Mouse (Mus musculus) liver, embryonic 11.5 days (tissue): ENCODE measurements around the gene Gss. TPM values are rescaled to one million over a fixed set of nuclear protein-coding genes. Genes with fewer than 3 reads are reported as not detected.
A peak's percentile ranks its signal among the peaks of the same experiment; 100 is the strongest.
"Not testable (repeated sequence)": the region's sequence is repeated elsewhere in the genome, so short reads cannot be mapped to it uniquely, and the experiment has no call there.

Source experiments
- ATAC-seq: fragments of 200-750 bp; cut with Nextera tagmentation; replicated peaks from 2 replicates; pipeline ENCODE4 v1.8.0; 2017; ENCODE audit warnings: moderate number of reproducible peaks, mild to moderate bottlenecking, moderate TSS enrichment, moderate library complexity; ENCODE audit not compliant: low FRiP score
- DNase-seq: peaks from one replicate; pipeline ENCODE4 v3.0.0-alpha.2; 2017; ENCODE audit warnings: low spot score
- H3K27ac ChIP-seq: fragments of 300-500 bp; sonication (generic); 2 replicates; pipeline ENCODE4 v1.5.1; 2014; ENCODE audit warnings: mild to moderate bottlenecking, low read depth, low read length, control low read depth
- H3K27me3 ChIP-seq: fragments of 300-500 bp; sonication (generic); replicated peaks from 2 replicates; pipeline ENCODE4 v1.6.1; 2014; ENCODE audit warnings: low read length, mixed read lengths; ENCODE audit not compliant: control insufficient read depth, insufficient read depth
- H3K36me3 ChIP-seq: fragments of 300-500 bp; sonication (generic); 2 replicates; pipeline ENCODE4 v1.6.1; 2014; ENCODE audit warnings: mild to moderate bottlenecking, low read length, moderate library complexity, mixed read lengths; ENCODE audit not compliant: control insufficient read depth, insufficient read depth
- H3K4me1 ChIP-seq: fragments of 300-500 bp; sonication (generic); replicated peaks from 2 replicates; pipeline ENCODE4 v1.6.1; 2014; ENCODE audit warnings: low read length, mixed read lengths; ENCODE audit not compliant: control insufficient read depth, insufficient read depth
- H3K4me2 ChIP-seq: fragments of 300-500 bp; sonication (generic); 2 replicates; pipeline ENCODE4 v1.6.1; 2014; ENCODE audit warnings: mild to moderate bottlenecking, control low read depth, moderate library complexity
- H3K4me3 ChIP-seq: fragments of 300-500 bp; sonication (generic); 2 replicates; pipeline ENCODE4 v1.5.1; 2014; ENCODE audit warnings: low read depth, low read length, control low read depth
- H3K9ac ChIP-seq: fragments of 300-500 bp; sonication (generic); 2 replicates; pipeline ENCODE4 v1.6.1; 2014; ENCODE audit warnings: low read depth, low read length, control low read depth
- H3K9me3 ChIP-seq: fragments of 300-500 bp; sonication (generic); 2 replicates; pipeline ENCODE4 v1.6.1; 2016; ENCODE audit warnings: low read length, inconsistent platforms, mixed read lengths; ENCODE audit not compliant: control insufficient read depth
- WGBS: fragments of 180-500 bp; shearing (Covaris S2); extraction: QIAGEN DNeasy Blood & Tissue Kit; methylation state at CpG from one replicate; pipeline ENCODE4 v1.1.7; 2014; 5-methylcytosine and 5-hydroxymethylcytosine counted together
- polyA plus RNA-seq: library from polyadenylated mRNA; unstranded; fragments of >200 nt; fragmentation: Nextera tagmentation; extraction: Ambion mirVana; gene quantifications from 2 replicates; pipeline ENCODE4 v1.2.1, GENCODE M21; 2014

Gene Gss
- polyA plus RNA-seq, 1 experiment from 2014 or later: 60.5 TPM

- Histone ChIP-seq H3K27ac (peak overlapping the region; percentile 76; the same call in 1 of the 2 replicates), H3K4me3 (no peak overlapping the region), H3K4me1 (peaks cover 6% of the 10 kb centered on the region; the same call in 1 of the 2 replicates), H3K9me3 (no peaks in the 10 kb centered on the region), H3K36me3 (no peaks in the 10 kb centered on the region; the same call in 1 of the 2 replicates), H3K27me3 (no peaks in the 10 kb centered on the region), H3K4me2 (no peak overlapping the region), H3K9ac (no peak overlapping the region)
- no peak for DNase-seq
- ATAC-seq: no peak
Observed at GRCm38 (mm10) chr2:155552336-155552735, 40.3 kb downstream of the Gss start.

DNA sequence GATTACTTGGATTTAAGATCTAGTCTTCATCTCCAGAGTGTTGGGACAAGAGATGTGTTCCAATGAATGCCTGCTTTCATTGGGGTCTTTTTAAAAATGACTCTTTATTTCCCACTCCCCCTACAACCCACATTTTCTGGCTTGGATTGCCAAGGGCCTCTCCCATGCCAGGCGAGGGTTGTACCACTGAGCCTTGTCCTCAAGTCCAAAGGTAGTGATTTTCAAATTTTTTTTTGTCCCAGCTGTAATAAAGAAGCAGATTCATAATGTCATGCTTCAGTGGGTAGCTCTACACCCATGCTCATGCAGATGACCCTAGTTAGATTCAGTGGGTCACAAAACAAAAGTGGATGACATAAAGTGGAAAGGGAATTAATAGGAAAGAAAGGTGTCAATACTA lies 45.7 kb downstream of the Gss start:
- Histone ChIP-seq H3K9ac (no peak overlapping the region), H3K4me2 (no peak overlapping the region), H3K4me1 (no peaks in the 10 kb centered on the region), H3K27ac (no peak overlapping the region), H3K27me3 (no peaks in the 10 kb centered on the region), H3K4me3 (no peak overlapping the region), H3K36me3 (no peaks in the 10 kb centered on the region; the same call in 1 of the 2 replicates), H3K9me3 (no peaks in the 10 kb centered on the region)
- ATAC-seq (no peak), DNase-seq (no peak)
- 65% methylated on average over 1 of the region's 1 CpGs for WGBS

- Histone ChIP-seq H3K4me1 (no peaks in the 10 kb centered on the region), H3K36me3 (no peaks in the 10 kb centered on the region), H3K9me3 (no peaks in the 10 kb centered on the region), H3K4me3 (no peak overlapping the region), H3K4me2 (no peak overlapping the region), H3K27me3 (no peaks in the 10 kb centered on the region), H3K9ac (no peak overlapping the region), H3K27ac (no peak overlapping the region)
- 68% methylated on average over 6 of the region's 6 CpGs for WGBS
- DNase-seq: no peak
- ATAC-seq: no peak
Observed at GRCm38 (mm10) chr2:155540822-155541458, 51.7 kb downstream of the Gss start.

DNA sequence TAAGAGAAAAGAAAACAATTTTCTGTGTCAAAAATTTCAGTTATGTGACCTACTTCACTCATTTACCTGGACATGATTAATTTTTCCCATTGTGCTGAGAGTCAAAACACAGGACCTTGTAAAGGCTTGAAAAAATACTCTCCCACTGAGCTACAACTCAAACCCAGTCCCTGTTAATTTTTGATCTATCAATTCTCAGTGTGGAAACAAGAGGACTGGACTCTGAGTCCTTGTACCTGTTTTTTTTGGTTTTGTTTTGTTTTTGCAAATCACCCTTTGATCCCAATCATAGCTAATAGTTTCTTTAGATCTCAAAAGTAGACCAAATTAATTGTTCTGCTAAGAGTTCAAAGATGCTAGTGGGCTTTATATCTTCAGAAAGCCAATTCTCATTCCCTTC lies 52.9 kb downstream of the Gss start:
- H3K4me3 ChIP-seq: no peak overlapping the region
- DNase-seq (no peak), ATAC-seq (no peak)
- no peak overlapping the region for H3K4me2 ChIP-seq
- no peaks in the 10 kb centered on the region for H3K4me1 ChIP-seq
- H3K36me3 ChIP-seq: no peaks in the 10 kb centered on the region
- no peaks in the 10 kb centered on the region for H3K27me3 ChIP-seq
- no peak overlapping the region for H3K9ac ChIP-seq
- H3K9me3 ChIP-seq: no peaks in the 10 kb centered on the region
- H3K27ac ChIP-seq: no peak overlapping the region

DNA sequence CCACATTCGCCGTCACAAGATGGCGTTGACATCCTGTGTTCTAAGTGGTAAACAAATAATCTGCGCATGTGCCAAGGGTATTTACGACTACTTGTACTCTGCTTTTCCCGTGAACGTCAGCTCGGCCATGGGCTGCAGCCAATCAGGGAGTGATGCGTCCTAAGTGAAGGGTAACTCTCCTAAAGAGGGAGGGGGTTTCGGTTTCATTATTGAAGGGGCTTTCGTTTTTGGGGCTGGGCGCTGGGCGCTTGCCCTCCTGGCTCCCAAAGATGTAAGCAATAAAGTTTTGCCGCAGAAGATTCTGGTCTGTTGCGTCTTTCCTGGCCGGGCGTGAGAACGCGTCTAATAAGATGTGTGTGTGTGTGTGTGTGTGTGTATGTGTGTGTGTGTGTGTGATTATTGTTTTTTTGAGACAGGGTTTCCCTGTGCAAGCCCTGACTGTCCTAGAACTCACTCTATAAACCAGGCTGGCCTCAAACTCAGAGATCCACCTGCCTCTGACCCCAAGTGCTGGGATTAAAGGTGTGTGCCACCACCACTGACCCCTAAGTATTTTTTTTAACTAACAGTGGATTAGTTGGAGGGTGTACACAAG lies 54.0 kb downstream of the Gss start:
- not testable (repeated sequence) for H3K27me3 ChIP-seq, H3K27ac ChIP-seq, ATAC-seq, H3K9me3 ChIP-seq, H3K4me3 ChIP-seq, H3K36me3 ChIP-seq, H3K9ac ChIP-seq, H3K4me1 ChIP-seq, DNase-seq
- WGBS: 79% methylated on average over 14 of the region's 19 CpGs
- H3K4me2 ChIP-seq: 0 out of 2 replicates have a peak overlapping the region, but pooled peaks have one; percentile 37

DNA sequence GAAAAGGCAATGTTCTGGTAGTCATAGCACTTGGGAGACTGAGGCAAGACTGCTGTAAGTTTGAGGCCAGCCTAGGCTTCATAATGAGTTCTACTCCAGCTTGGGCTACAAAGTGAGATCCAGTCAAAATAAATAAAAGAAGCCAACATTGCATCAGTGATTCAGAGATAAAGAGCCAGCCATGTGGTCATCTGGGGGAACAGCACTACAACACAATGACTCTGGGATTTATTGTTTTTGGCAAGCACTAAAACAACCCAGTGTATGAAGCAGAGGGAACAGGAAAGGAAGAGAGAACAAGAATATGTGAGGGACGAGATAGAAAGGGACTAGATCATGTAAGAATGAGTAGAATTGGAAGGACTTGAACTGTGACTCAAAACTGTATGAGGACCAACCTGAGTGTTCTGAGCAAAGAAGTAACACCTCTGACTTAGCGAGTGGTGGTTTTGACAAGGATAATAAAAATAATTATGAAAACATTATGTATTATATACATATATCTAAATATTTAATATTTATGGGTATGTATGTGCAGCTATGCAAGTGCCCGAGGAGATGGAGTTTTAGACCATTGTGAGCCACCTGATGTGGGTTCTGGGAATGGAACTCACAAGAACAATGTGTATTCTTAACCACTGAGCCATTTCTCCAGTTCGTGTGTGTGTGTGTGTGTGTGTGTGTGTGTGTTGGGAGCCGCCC lies 54.7 kb downstream of the Gss start:
- no peak overlapping the region for H3K9ac ChIP-seq
- no peak for DNase-seq
- H3K27ac ChIP-seq: no peak overlapping the region
- H3K36me3 ChIP-seq: no peaks in the 10 kb centered on the region
- ATAC-seq: no peak
- H3K4me1 ChIP-seq: no peaks in the 10 kb centered on the region
- no peaks in the 10 kb centered on the region for H3K9me3 ChIP-seq
- H3K27me3 ChIP-seq: no peaks in the 10 kb centered on the region
- H3K4me2 ChIP-seq: peak overlapping the region; percentile 22; the same call in 1 of the 2 replicates
- 71% methylated on average over 5 of the region's 5 CpGs for WGBS
- no peak overlapping the region for H3K4me3 ChIP-seq

DNA sequence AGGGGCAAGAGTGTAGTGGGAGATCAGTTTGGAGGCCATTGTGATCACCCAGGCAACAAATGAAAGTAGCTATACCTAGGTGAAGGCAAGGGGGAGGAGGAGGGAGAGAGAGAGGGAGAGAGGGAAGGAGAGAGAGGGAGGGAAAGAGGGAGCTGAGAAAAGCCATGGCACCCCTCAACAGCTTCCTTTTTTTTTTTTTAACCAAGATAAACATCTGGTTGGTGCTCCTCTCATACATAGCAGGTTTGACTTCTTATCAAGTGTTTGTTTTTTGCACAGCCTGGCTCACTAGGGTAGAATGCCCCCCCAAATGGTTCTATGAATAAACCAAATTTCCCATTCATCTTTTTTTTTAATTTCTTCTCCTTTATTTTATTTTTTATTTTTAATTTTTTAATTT lies 56.3 kb downstream of the Gss start:
- H3K4me1 ChIP-seq: no peaks in the 10 kb centered on the region
- H3K27me3 ChIP-seq: no peaks in the 10 kb centered on the region
- H3K9ac ChIP-seq: no peak overlapping the region
- DNase-seq: no peak
- H3K4me3 ChIP-seq: no peak overlapping the region
- H3K36me3 ChIP-seq: no peaks in the 10 kb centered on the region
- no peak overlapping the region for H3K27ac ChIP-seq
- no peak overlapping the region for H3K4me2 ChIP-seq
- no peaks in the 10 kb centered on the region for H3K9me3 ChIP-seq
- ATAC-seq: no peak

GRCm38 (mm10) chr2:155527367-155527766 lies 65.2 kb downstream of the Gss start:
- H3K4me1 ChIP-seq: no peaks in the 10 kb centered on the region
- H3K4me2 ChIP-seq: no peak overlapping the region
- H3K4me3 ChIP-seq: no peak overlapping the region
- no peak overlapping the region for H3K27ac ChIP-seq
- ATAC-seq (no peak; the same call in 1 of the 2 replicates), DNase-seq (no peak)
- H3K9ac ChIP-seq: no peak overlapping the region
- H3K36me3 ChIP-seq: no peaks in the 10 kb centered on the region
- no peaks in the 10 kb centered on the region for H3K9me3 ChIP-seq
- H3K27me3 ChIP-seq: no peaks in the 10 kb centered on the region
- 32% methylated on average over 5 of the region's 5 CpGs for WGBS

DNA sequence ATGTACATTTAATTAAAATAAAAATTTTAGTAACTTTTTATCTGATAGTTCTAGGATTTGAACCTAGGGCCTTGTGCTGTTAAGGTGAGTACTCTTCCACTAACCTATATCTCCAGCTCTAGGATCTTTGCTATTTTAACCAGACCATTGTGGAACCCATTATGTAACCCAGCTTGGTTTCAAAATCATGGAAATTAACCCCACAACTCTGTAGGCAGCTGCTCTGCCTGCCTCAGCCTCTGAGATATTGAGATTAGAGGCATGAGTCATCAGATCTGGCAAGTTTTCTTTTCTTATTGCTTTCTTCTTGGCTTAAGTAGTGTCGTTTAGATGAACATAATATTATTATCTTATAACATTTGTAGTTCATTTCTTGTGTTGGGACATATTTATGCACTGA lies 68.2 kb downstream of the Gss start:
- no peak overlapping the region for H3K9ac ChIP-seq
- no peak for DNase-seq
- no peak overlapping the region for H3K27ac ChIP-seq
- H3K4me1 ChIP-seq: no peaks in the 10 kb centered on the region
- ATAC-seq: no peak
- no peak overlapping the region for H3K4me3 ChIP-seq
- no peaks in the 10 kb centered on the region for H3K9me3 ChIP-seq
- no peak overlapping the region for H3K4me2 ChIP-seq
- no peaks in the 10 kb centered on the region for H3K27me3 ChIP-seq
- WGBS: 48% methylated on average over 1 of the region's 1 CpGs
- H3K36me3 ChIP-seq: no peaks in the 10 kb centered on the region
